Mouse (Mus musculus) heart, embryonic 12.5 days (tissue): Measurements from ENCODE around the gene Rrp8. TPM values are rescaled to one million over a fixed set of nuclear protein-coding genes. Genes with fewer than 3 reads are reported as not detected.
"Not testable (repeated sequence)": the region's sequence is repeated elsewhere in the genome, so short reads cannot be mapped to it uniquely, and the experiment has no call there.

Experiments
- ATAC-seq: fragments of 200-750 bp; cut with Nextera tagmentation; 2 replicates; pipeline ENCODE4 v1.8.0; 2017; ENCODE audit warnings: moderate TSS enrichment, moderate library complexity; ENCODE audit not compliant: insufficient number of reproducible peaks, low FRiP score
- H3K27ac ChIP-seq: fragments of 300-500 bp; sonication (generic); 2 replicates; pipeline ENCODE4 v1.5.1; 2016; ENCODE audit warnings: mild to moderate bottlenecking, moderate library complexity; ENCODE audit not compliant: poor library complexity, severe bottlenecking
- H3K27me3 ChIP-seq: fragments of 300-500 bp; sonication (generic); replicated peaks from 2 replicates; pipeline ENCODE4 v1.6.1; 2016; ENCODE audit warnings: mild to moderate bottlenecking, moderate library complexity
- H3K36me3 ChIP-seq: fragments of 300-500 bp; sonication (generic); 2 replicates; pipeline ENCODE4 v1.6.1; 2016; ENCODE audit warnings: mild to moderate bottlenecking, moderate library complexity
- H3K4me1 ChIP-seq: fragments of 300-500 bp; sonication (generic); replicated peaks from 2 replicates; pipeline ENCODE4 v1.6.1; 2016; ENCODE audit warnings: mild to moderate bottlenecking
- H3K4me2 ChIP-seq: fragments of 300-500 bp; sonication (generic); 2 replicates; pipeline ENCODE4 v1.6.1; 2016; ENCODE audit warnings: mild to moderate bottlenecking, moderate library complexity
- H3K4me3 ChIP-seq: fragments of 300-500 bp; sonication (generic); 2 replicates; pipeline ENCODE4 v1.5.1; 2016; ENCODE audit warnings: mild to moderate bottlenecking
- H3K9ac ChIP-seq: fragments of 300-500 bp; sonication (generic); 2 replicates; pipeline ENCODE4 v1.6.1; 2016; ENCODE audit warnings: mild to moderate bottlenecking, moderate library complexity
- H3K9me3 ChIP-seq: fragments of 300-500 bp; sonication (generic); replicated peaks from 2 replicates; pipeline ENCODE4 v1.6.1; 2016; ENCODE audit warnings: mild to moderate bottlenecking, moderate library complexity
- WGBS: fragments of 180-500 bp; shearing (Covaris S2); methylation state at CpG from one replicate; pipeline ENCODE4 v1.1.7; 2016; 5-methylcytosine and 5-hydroxymethylcytosine counted together
- polyA plus RNA-seq: library from polyadenylated mRNA; unstranded; fragments of >200 nt; fragmentation: Nextera tagmentation; extraction: Ambion mirVana; gene quantifications from 2 replicates; pipeline ENCODE4 v1.2.1, GENCODE M21; 2016

Rrp8 gene
- polyA plus RNA-seq, 1 experiment from 2014 or later: 30.9 TPM

GRCm38 (mm10) chr7:105743926-105744590, 6.9 kb upstream of the Rrp8 start, which contains the start of gene Taf10:
Gene Taf10, minus strand, starts transcription at chr7:105744361.
- H3K36me3 ChIP-seq: peaks cover 67% of the 10 kb centered on the region
- under 1% methylated on average over 65 of the region's 67 CpGs for WGBS

DNA sequence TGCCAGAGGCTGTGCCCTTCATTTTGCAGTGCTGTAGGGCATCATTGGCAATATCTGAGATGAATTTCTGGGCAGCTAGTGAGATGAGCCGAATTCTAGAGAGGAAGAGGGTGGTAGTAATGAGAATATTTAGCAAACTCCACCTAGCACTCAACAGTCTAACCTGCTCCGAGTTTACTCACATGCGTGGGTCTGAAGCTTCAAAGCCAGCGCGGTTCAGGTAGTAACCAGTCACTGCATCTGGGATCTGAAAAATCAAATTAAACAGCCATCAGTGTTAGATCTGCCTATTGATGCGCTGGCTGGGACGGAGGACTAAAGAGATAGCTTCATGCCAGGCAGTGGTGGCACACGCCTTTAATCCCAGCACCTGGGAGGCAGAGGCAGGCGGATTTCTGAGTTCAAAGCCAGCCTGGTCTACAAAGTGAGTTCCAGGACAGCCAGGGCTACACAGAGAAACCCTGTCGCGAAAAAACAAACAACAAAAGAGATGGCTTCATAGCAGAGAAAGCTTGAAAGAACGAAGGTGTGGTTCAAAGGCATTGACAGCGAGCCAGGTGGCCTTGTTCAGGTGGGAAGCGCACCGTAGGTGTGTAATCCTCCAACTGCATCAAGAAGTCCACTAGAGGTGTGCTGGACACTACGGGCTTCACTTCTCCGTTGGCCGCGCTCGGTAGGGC, 6.2 kb upstream of the Rrp8 start:
- H3K36me3 ChIP-seq: peaks cover 60% of the 10 kb centered on the region
- H3K9me3 ChIP-seq, ATAC-seq, H3K27me3 ChIP-seq: not testable (repeated sequence)
- H3K27ac ChIP-seq: peak overlapping the region; percentile 79
- 33% methylated on average over 20 of the region's 20 CpGs for WGBS
- peak overlapping the region; percentile 94 for H3K4me3 ChIP-seq
- H3K4me1 ChIP-seq: peaks cover 30% of the 10 kb centered on the region
- peak overlapping the region; percentile 92 for H3K4me2 ChIP-seq
- peak overlapping the region; percentile 98 for H3K9ac ChIP-seq

More at GRCm38 (mm10) chr7:105743926-105744590, 6.9 kb upstream of the Rrp8 start, which contains the start of gene Taf10:
- Histone ChIP-seq H3K9ac (peak within 1 kb of the TSS; percentile 98), H3K27me3 (no peaks in the 10 kb centered on the region), H3K4me2 (peak within 1 kb of the TSS; percentile 92), H3K4me3 (peak within 1 kb of the TSS; percentile 94), H3K4me1 (peaks cover 25% of the 10 kb centered on the region), H3K9me3 (no peaks in the 10 kb centered on the region), H3K27ac (peak within 1 kb of the TSS; percentile 79)
- ATAC-seq: peak; percentile 95

- WGBS: 80% methylated on average over 7 of the region's 7 CpGs
- ATAC-seq, H3K9ac ChIP-seq, H3K9me3 ChIP-seq, H3K4me3 ChIP-seq, H3K27me3 ChIP-seq: not testable (repeated sequence)
- Histone ChIP-seq H3K4me1 (peaks cover 35% of the 10 kb centered on the region), H3K27ac (0 out of 2 replicates have a peak overlapping the region, but pooled peaks have one; percentile 17), H3K4me2 (peak overlapping the region; percentile 92), H3K36me3 (peaks cover 53% of the 10 kb centered on the region)
Measured at GRCm38 (mm10) chr7:105742539-105743215, 5.5 kb upstream of the Rrp8 start.

GRCm38 (mm10) chr7:105741978-105742377, 4.8 kb upstream of the Rrp8 start:
- 88% methylated on average over 9 of the region's 9 CpGs for WGBS
- H3K36me3 ChIP-seq: peaks cover 47% of the 10 kb centered on the region
- H3K9me3 ChIP-seq: no peaks in the 10 kb centered on the region
- H3K4me3 ChIP-seq: no peak overlapping the region
- no peak overlapping the region for H3K4me2 ChIP-seq
- no peaks in the 10 kb centered on the region for H3K27me3 ChIP-seq
- H3K27ac ChIP-seq: no peak overlapping the region
- peaks cover 37% of the 10 kb centered on the region for H3K4me1 ChIP-seq
- no peak overlapping the region for H3K9ac ChIP-seq
- no peak for ATAC-seq

DNA sequence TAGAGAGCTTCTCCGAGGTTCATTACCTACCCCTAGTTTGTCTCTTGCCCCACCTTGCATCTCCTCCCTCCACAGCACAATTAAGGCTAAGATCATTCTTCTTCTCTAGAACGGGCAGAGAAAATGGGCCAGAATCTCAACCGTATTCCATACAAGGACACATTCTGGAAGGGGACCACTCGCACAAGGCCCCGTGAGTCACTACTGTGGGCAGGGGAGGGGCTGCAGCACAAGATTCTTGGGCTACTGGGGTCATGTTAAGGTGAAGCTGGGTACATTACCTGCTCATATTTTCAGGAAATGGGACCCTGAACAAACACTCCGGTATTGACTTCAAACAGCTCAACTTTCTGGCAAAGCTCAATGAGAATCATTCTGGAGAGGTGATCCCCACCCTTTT, 3.7 kb upstream of the Rrp8 start:
- H3K27ac ChIP-seq: no peak overlapping the region

DNA sequence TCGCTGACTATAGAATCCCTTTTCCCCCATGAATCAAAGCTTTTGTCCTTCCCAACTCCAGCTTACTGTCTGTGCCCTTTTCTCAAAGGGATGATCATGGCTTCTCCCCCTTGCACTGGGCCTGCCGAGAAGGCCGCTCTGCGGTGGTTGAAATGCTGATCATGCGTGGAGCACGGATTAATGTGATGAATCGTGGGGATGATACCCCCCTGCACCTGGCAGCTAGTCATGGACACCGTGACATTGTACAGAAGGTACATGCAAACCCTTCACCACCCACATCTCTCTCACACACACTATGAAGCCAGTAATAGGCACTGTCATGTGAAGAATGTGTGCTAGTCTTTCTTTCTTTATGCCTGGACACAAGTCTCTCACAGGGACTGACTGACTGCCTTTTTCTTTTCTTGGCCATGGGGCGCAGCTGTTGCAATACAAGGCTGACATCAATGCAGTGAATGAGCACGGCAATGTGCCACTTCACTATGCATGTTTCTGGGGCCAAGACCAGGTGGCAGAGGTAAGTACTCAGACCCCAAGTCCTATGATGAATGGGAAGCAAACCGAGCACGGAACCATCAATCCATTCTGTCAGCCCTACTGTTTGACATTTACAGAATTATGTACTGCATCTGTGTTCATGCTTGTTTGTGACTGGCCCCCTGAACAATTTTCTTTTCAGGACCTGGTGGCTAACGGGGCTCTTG, 3.1 kb upstream of the Rrp8 start:
- ATAC-seq: no peak
- no peaks in the 10 kb centered on the region for H3K27me3 ChIP-seq
- 93% methylated on average over 13 of the region's 13 CpGs for WGBS
- H3K4me1 ChIP-seq: peaks cover 38% of the 10 kb centered on the region
- no peaks in the 10 kb centered on the region for H3K9me3 ChIP-seq
- H3K27ac ChIP-seq: peak overlapping the region; percentile 99
- H3K4me3 ChIP-seq: no peak overlapping the region
- peaks cover 37% of the 10 kb centered on the region for H3K36me3 ChIP-seq
- no peak overlapping the region for H3K4me2 ChIP-seq
- peak overlapping the region; percentile 40; the same call in 1 of the 2 replicates for H3K9ac ChIP-seq

More for the DNA sequence above, 3.7 kb upstream of the Rrp8 start:
- no peaks in the 10 kb centered on the region for H3K27me3 ChIP-seq
- peaks cover 37% of the 10 kb centered on the region for H3K36me3 ChIP-seq
- no peaks in the 10 kb centered on the region for H3K9me3 ChIP-seq
- H3K4me3 ChIP-seq: no peak overlapping the region
- no peak for ATAC-seq
- no peak overlapping the region for H3K9ac ChIP-seq
- H3K4me2 ChIP-seq: no peak overlapping the region
- 83% methylated on average over 6 of the region's 6 CpGs for WGBS
- peaks cover 37% of the 10 kb centered on the region for H3K4me1 ChIP-seq

GRCm38 (mm10) chr7:105738948-105739347, 1.8 kb upstream of the Rrp8 start:
- Histone ChIP-seq H3K27ac (peak overlapping the region; percentile 99), H3K4me3 (peak overlapping the region; percentile 94), H3K9me3 (no peaks in the 10 kb centered on the region), H3K36me3 (peaks cover 44% of the 10 kb centered on the region), H3K27me3 (no peaks in the 10 kb centered on the region), H3K4me1 (peaks cover 43% of the 10 kb centered on the region), H3K4me2 (peak overlapping the region; percentile 73), H3K9ac (peak overlapping the region; percentile 69)
- WGBS: 8% methylated on average over 3 of the region's 3 CpGs
- peak; percentile 70 for ATAC-seq

- Histone ChIP-seq H3K36me3 (peaks cover 51% of the 10 kb centered on the region), H3K9me3 (no peaks in the 10 kb centered on the region), H3K4me1 (peaks cover 40% of the 10 kb centered on the region), H3K4me2 (peak overlapping the region; percentile 73), H3K4me3 (peak overlapping the region; percentile 94), H3K9ac (peak overlapping the region; percentile 63), H3K27me3 (no peaks in the 10 kb centered on the region), H3K27ac (peak overlapping the region; percentile 99)
- ATAC-seq: no peak
- WGBS: 45% methylated on average over 2 of the region's 2 CpGs
Measured at GRCm38 (mm10) chr7:105738286-105738685, 1.1 kb upstream of the Rrp8 start.

DNA sequence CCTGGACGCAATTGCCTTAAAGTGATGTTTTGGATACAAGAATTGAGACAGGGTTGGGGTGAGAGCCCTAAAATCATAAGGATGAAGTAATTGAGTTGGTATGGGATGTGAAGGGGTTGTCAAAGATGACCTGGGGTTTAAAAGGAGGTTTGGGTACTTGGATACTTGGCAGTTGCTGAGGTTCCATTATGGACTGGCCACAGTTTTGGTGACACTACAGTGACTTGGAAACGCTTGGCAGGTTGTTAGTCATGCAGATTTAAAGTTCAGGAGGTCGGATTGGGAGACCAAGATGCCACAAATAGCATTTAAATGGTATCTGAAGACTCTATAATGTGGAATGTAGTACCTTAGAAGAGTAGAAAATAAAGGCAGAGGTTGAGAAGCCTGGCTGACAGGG, 463 bp upstream of the Rrp8 start:
- Histone ChIP-seq H3K4me1 (peaks cover 33% of the 10 kb centered on the region), H3K9me3 (no peaks in the 10 kb centered on the region), H3K9ac (peak overlapping the region; percentile 98), H3K4me2 (peak overlapping the region; percentile 84), H3K27me3 (no peaks in the 10 kb centered on the region), H3K4me3 (peak overlapping the region; percentile 94), H3K36me3 (peaks cover 51% of the 10 kb centered on the region), H3K27ac (peak overlapping the region; percentile 96)
- no peak for ATAC-seq
- 12% methylated on average over 3 of the region's 3 CpGs for WGBS

DNA sequence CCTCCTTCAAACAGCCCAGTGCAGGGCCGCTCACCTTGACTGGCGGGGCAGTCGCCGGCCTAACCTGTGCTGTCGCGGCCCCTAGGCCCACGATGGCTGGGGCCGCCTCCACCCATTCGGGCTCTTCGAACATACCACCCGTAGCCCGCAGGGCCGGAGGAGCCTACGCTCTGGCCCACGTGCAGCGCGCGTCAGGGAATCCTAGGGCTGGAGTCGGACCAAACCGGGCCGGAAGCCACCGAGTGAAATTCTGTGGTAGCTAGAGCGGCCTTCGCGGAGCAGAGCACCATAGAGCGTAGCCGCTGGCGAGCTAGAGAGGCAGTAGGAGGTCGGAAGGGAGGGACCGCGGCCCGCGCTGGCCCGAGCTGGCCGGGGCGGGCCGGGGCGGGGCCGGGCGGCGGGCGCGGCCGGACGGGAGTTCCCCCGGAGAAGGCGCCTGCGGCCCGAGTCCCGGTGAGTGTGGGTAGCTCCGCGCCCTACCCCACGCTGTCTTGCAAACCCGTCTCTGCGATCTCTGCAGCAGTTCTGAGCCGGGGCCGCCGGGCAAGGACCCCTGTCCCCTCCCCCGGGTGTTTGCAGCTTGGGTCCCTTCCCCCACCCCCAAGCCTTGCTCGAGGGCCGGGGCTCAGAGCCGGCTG, 802 bp downstream of the Rrp8 start, which contains the start of gene Ilk:
Gene Ilk, plus strand, starts transcription at position 329 of the 638 bp plus-strand sequence.
- Histone ChIP-seq H3K4me2 (peak within 1 kb of the TSS; percentile 84), H3K36me3 (peaks cover 51% of the 10 kb centered on the region), H3K27me3 (no peaks in the 10 kb centered on the region), H3K4me1 (peaks cover 33% of the 10 kb centered on the region), H3K4me3 (peak within 1 kb of the TSS; percentile 94), H3K9ac (peak within 1 kb of the TSS; percentile 98), H3K9me3 (no peaks in the 10 kb centered on the region), H3K27ac (peak within 1 kb of the TSS; percentile 96)
- 0% methylated on average over 47 of the region's 62 CpGs for WGBS
- ATAC-seq: peak; percentile 97
